Mouse (Mus musculus) monocyte, adult 5-6 weeks (primary cell): Measurements from ENCODE around the gene Usp9y. TPM values are rescaled to one million over a fixed set of nuclear protein-coding genes. Genes with fewer than 3 reads are reported as not detected.

ENCODE experiments used
- ATAC-seq: fragments of 153-309, 156-312 bp; replicated peaks from 2 replicates; pipeline ENCODE4 v1.8.0; 2017; ENCODE audit warnings: mild to moderate bottlenecking; ENCODE audit not compliant: low TSS enrichment, insufficient number of reproducible peaks, severe bottlenecking, poor library complexity, low FRiP score
- total RNA-seq: library from RNA; stranded (forward); fragments of 200-1000, 200-491, 200-594 nt; gene quantifications from 3 replicates; pipeline ENCODE4 v1.2.3, GENCODE M21; 2017

Gene Usp9y
- total RNA-seq = not detected in 3 replicates

DNA sequence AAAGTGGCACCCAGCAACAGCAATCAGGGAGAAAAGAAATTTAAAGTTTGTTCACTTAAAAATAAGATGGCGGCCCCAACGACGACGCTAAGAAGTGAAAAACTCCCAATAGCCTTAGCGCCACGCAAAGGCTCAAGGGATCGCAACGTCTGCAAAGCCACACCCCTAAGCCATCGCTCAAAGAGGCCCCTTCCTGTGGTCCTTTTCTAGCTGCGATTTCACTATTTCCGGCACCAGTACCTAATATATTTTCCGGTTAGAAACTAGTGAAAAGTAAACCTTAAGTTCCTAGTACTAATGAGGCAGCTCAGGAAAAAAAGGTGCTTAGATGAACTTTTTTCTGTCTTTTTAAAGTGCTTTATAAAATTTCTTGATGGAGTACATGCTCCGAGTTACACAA lies at the start of gene Usp9y:
Usp9y (minus strand) TSS at position 101 of the 400 bp plus-strand sequence.
- ATAC-seq = no peak

DNA sequence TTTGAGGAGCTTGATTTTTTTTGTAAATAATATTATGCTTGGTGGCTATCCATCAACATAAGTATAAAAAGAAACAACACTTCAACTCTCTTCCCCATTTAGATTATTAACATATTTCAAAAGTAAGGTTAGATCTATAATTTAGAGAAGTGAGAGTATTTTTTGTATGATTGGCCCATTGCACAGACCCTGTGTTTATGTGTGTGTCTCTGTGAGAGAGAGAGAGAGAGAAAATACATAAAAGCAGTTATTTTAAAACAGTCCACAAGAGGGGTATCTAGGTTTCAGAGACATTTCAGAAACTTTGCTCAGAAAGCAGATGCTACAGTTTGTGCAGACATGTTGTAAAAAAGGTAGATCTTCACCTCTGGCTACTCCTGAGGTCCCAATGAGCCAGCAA lies 165.9 kb downstream of the Usp9y start:
- peak; percentile 87 for ATAC-seq

DNA sequence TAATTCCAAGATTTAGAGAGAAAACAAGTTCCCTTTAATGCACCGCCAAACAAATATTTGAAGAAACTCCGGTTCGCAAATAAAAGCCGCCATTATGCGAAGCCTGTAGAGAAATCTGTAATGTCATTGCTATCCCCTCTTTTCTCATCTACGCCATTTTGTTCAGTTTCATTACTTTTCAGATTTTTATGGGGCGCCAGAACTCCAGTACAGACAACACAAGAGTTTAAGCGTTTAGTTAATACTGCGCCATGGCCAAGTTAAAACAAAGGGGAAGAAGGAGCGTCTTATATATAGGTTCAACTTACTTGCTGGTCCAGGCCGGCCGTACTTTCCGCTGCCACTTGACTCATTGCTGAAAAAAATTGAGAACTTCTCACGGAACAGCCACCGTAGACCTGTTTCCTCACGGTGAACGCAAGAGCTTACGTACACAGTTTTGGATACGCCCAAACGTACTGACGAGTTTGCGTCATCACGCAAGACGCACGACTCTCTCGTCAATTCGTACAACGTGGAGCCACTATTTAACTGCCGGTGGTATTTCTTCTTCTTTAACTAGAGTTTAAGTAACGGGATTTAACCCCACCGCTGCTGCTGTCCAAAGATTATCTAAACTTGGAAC lies 173.3 kb downstream of the Usp9y start, which contains the start of gene Ddx3y:
Ddx3y (minus strand) TSS at position 459 of the 625 bp plus-strand sequence.
- ATAC-seq = peak; percentile 97

DNA sequence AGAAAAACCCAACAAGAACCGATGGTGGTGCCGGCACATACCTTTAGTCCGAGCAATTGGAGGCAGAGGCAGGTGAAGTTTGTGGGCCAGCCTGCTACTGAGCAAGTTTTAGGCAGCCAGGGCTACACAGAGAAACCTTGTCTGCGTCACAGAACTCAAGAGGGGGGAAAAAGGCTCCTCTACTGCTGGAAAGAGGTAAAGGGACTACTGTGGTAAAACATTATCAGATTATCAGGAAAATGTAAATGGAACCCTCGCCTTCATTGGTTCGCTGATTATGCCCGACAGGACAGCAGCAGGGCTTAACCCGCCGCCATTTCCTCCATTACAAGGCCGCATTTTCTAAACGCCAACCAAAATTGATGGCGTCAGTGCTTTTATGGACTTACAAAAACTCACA lies 173.8 kb downstream of the Usp9y start:
- ATAC-seq = peak; percentile 49

Other genes with a start within 250 kb of the Usp9y start
- gene Uty, start 214.0 kb downstream of the Usp9y start, total RNA-seq = 31.4 to 35.3 TPM (median 33.0 TPM) in 3 replicates
- gene Ddx3y, start 173.2 kb downstream of the Usp9y start, total RNA-seq = 134 to 227 TPM (median 223 TPM) in 3 replicates